Mouse (Mus musculus) brain, embryonic 18.5 days (tissue): ENCODE measurements at regions not wholly inside any gene's neighbourhood (a gene's known extent, or its start where the extent isn't known, plus 50 kb on each side); places are given as distances from the start of the nearest gene placed in this dataset.

Experiments used
- DNase-seq: peaks from one replicate; pipeline ENCODE4 v3.0.0-alpha.2; 2012; ENCODE audit warnings: low read depth, low spot score

GRCm38 (mm10) chr5:119058231-119058851 lies 497.9 kb downstream of the Med13l start:
- no peak for DNase-seq

- DNase-seq = no peak
Observed at GRCm38 (mm10) chr5:119059223-119059622, 498.7 kb downstream of the Med13l start.

- DNase-seq = no peak
Observed at GRCm38 (mm10) chr5:119060886-119061285, 500.4 kb downstream of the Med13l start.

- no peak for DNase-seq
Observed at GRCm38 (mm10) chr5:119062478-119062877, 502.0 kb downstream of the Med13l start.

- DNase-seq = no peak
Observed at GRCm38 (mm10) chr5:119066666-119067065, 506.2 kb downstream of the Med13l start.

- no peak for DNase-seq
Observed at GRCm38 (mm10) chr5:119069765-119070333, 509.4 kb downstream of the Med13l start.

GRCm38 (mm10) chr5:119072712-119073111 lies 512.2 kb downstream of the Med13l start:
- DNase-seq = no peak

GRCm38 (mm10) chr5:119080747-119081146 lies 520.3 kb downstream of the Med13l start:
- no peak for DNase-seq

- no peak for DNase-seq
Observed at GRCm38 (mm10) chr5:119082895-119083294, 522.4 kb downstream of the Med13l start.

GRCm38 (mm10) chr5:119097576-119098193 lies 537.2 kb downstream of the Med13l start:
- DNase-seq = no peak

- no peak for DNase-seq
Observed at GRCm38 (mm10) chr5:119099817-119100216, 539.3 kb downstream of the Med13l start.

- DNase-seq = no peak
Observed at GRCm38 (mm10) chr5:119103503-119103902, 543.0 kb downstream of the Med13l start.

- DNase-seq = no peak
Observed at GRCm38 (mm10) chr5:119107898-119108297, 547.4 kb downstream of the Med13l start.

GRCm38 (mm10) chr5:119109501-119109900 lies 549.0 kb downstream of the Med13l start:
- no peak for DNase-seq

GRCm38 (mm10) chr5:119114074-119114473 lies 553.6 kb downstream of the Med13l start:
- no peak for DNase-seq

GRCm38 (mm10) chr5:119125745-119126144 lies 544.7 kb upstream of the Tbx3 start:
- DNase-seq = no peak

- DNase-seq = no peak
Observed at GRCm38 (mm10) chr5:119130176-119130575, 540.3 kb upstream of the Tbx3 start.

GRCm38 (mm10) chr5:119131461-119131860 lies 539.0 kb upstream of the Tbx3 start:
- DNase-seq = no peak

- no peak for DNase-seq
Observed at GRCm38 (mm10) chr5:119133378-119133777, 537.1 kb upstream of the Tbx3 start.

GRCm38 (mm10) chr5:119136916-119137315 lies 533.6 kb upstream of the Tbx3 start:
- no peak for DNase-seq

GRCm38 (mm10) chr5:119137409-119137808 lies 533.1 kb upstream of the Tbx3 start:
- DNase-seq = no peak

- no peak for DNase-seq
Observed at GRCm38 (mm10) chr5:119137821-119138221, 532.6 kb upstream of the Tbx3 start.

- no peak for DNase-seq
Observed at GRCm38 (mm10) chr5:119138293-119138692, 532.2 kb upstream of the Tbx3 start.
